Mouse (Mus musculus) embryo, embryonic 9.5 days (tissue): ENCODE measurements around the gene Slc27a2.

Source experiments
- DNase-seq: peaks from one replicate; pipeline ENCODE4 v3.0.0-alpha.2; 2017; ENCODE audit errors: extremely low spot score

Slc27a2 gene

DNA sequence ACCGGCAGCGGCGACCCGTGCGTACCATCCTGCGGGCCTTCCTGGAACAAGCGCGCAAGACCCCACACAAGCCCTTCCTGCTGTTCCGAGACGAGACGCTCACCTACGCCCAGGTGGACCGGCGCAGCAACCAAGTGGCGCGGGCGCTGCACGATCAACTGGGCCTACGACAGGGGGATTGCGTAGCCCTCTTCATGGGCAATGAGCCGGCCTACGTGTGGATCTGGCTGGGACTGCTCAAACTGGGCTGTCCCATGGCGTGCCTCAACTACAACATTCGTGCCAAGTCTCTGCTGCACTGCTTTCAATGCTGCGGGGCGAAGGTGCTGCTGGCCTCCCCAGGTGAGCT, 1.1 kb downstream of the Slc27a2 start:
- no peak for DNase-seq

DNA sequence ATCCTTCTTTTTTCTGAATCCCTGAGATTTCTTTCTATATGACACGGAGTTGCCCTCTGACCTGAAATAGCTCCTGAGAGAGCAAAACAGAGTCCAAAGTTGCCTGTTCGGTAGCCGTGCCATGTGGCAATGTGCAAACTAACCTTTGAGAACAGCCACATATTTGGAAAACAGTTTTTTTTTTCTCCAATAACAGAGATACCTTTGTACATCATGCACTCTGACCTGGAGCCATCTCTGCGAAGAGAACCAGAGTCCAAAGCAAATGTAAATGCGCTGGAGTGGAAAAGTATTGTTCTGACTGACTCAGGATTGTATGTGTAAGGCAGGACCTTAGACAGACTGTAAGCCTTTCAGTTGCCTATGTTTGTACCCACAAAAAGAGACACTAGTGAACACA, 3.3 kb downstream of the Slc27a2 start:
- no peak for DNase-seq

GRCm38 (mm10) chr2:126560094-126560493, 7.9 kb downstream of the Slc27a2 start:
- no peak for DNase-seq

- no peak for DNase-seq
Measured at GRCm38 (mm10) chr2:126563411-126564105, 11.4 kb downstream of the Slc27a2 start.

GRCm38 (mm10) chr2:126572163-126572562, 20.0 kb downstream of the Slc27a2 start:
- no peak for DNase-seq

GRCm38 (mm10) chr2:126572747-126573146, 20.5 kb downstream of the Slc27a2 start:
- no peak for DNase-seq

- DNase-seq = no peak
Measured at GRCm38 (mm10) chr2:126575391-126576176, 23.4 kb downstream of the Slc27a2 start.

GRCm38 (mm10) chr2:126577362-126577761, 25.2 kb downstream of the Slc27a2 start:
- DNase-seq = no peak

- no peak for DNase-seq
Measured at GRCm38 (mm10) chr2:126579282-126579681, 27.1 kb downstream of the Slc27a2 start.

GRCm38 (mm10) chr2:126583960-126584359, 31.8 kb downstream of the Slc27a2 start:
- no peak for DNase-seq

DNA sequence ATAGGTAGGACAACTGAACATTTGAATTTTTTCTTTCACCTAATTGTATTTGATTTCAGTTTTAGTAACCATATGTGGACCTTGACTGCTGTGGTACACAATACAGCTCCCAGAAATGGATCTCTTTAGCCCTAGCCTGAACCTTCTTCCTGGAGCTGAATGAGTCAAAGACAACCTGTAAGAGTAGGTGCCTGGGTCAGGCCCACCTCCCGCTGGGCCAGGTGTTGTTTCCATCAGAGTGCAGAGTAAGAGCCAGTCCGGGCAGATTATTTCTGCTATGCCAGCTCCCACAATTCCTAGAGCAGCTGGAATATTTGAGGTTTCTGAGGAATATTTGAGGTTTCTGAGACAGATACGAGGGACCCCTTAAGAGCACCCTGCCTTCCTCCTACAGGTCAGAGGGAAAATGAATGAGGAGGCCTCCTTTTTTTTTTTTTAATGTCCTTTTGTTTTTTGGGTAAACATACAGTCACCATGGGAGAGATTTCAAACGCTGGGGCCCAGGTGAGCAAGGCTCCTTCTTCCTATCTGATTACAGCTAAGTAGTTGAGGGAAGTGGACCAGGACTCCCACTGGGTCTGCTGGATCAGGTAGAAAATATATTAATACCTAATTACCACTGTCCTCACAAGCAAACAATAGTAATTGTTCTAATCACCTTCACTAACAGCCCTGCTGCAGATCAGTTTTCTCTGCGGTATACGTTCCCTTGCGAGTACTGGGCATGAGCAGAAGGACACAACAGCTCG, 32.6 kb downstream of the Slc27a2 start:
- no peak for DNase-seq

DNA sequence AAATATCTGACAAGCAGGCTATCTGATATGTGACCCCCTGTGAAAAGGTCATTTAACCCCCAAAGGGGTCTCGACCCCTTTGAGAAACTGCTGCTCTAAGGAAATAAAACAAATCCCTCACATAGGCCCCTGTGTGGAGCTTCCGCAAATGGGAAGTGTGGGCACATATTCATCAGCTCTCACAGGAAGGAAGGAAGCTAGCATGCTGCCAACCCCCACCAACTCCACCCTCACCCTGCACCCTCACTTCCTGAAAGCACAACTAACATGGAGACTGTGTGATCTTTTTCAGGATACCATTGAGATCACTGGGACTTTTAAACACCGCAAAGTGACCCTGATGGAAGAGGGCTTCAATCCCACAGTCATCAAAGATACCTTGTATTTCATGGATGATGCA, 35.3 kb downstream of the Slc27a2 start:
- no peak for DNase-seq

DNA sequence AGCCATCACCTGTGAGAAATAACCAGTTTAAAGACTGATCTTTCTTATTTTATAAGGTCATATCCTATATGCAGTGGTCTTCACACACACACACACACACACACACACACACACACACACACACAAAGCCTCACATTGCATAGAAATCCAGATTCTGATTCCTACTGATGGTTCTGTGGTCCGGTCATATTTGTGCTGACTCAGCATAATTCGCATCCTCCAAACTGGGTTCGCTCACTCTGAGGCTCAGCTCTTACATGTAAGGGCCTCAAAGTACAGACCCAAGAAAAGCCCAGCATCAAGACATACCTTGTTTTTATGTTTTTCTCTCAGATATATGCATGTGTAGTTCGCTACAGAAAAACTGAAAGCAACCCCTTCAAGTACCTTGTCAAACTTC, 39.1 kb downstream of the Slc27a2 start:
- no peak for DNase-seq

DNA sequence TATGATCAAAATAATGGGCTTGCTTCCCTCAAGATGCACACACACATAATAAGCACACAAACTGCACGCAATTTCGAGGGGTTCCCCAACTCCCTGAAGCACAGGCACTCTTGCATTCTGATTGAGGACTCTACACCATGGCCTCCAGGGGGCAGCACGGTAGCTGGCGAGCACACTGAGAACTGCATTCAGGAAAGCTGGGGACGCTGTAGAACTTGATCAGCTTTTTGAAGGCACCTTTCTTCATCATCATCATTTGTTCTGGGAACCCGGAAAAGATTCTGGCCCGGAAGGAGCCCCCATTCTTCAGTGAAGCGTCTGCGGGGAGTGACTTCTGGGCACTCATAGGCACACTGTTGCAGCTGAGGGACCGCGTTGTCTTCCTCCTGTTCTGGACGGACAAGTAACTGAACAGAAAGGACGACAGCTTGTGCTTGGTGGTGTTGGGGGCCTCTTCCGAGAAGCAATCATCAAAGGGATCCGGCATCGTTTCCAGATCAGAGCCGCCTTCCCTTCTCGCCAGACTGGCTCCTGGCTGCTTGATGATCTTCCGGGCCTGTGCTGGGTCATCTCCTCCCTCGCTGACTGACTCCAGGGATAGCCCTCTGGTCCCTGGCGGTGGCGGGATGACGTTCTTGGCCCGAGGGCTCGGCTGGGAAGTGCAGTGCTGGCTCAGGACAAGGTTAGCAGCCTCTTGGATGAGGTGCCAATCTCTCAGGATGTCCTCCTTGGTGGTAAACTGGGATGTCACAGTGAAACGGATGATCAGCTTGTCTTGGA, 41.8 kb downstream of the Slc27a2 start:
- DNase-seq = peak; percentile 75

- DNase-seq = no peak
Measured at GRCm38 (mm10) chr2:126596347-126597072, 44.3 kb downstream of the Slc27a2 start.

GRCm38 (mm10) chr2:126597279-126598241, 45.4 kb downstream of the Slc27a2 start:
- DNase-seq = no peak

DNA sequence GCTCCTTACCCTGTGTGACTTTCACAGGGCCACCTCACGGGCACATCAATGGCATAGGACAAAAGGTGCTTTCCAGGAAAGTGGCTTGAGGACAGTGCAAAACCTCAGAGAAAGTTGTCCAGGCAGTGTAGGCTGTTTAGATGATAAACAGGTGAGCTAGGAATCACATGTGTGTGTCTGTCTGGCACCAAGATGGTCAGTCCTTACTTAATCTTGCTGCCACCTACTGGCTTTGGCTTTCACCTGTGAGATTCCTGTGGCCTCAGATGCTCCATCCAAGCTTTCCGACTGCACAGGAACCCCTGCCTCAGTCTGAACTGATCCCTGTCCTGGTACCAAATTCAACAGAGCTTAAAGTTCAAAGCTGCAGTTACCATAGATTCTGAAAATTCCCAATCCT, 46.2 kb downstream of the Slc27a2 start:
- DNase-seq = no peak

DNA sequence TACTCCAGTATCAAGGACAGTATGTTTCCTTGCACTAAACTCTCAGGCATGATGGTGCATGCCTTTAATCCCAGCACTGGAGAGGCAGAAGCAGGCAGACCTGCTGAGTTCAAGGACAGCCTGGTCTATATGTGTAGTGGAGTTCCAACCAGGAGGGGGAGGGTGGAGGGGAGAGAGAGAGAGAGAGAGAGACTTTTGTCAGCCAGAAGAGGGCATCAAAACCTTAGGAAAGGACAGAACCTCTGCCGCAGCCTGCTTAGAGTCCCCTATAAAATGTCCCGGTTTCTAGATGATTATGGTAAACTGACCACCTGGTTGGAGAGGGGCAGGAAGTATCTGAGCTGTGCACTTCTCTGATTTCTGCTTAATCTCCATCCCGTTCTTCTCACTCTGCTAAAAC, 46.8 kb downstream of the Slc27a2 start:
- peak; percentile 29 for DNase-seq

GRCm38 (mm10) chr2:126600533-126600932, 48.3 kb downstream of the Slc27a2 start:
- DNase-seq = no peak
